Mouse (Mus musculus) testis, postnatal 10 days (tissue): ENCODE measurements around the gene Khnyn.

Experiments used
- DNase-seq: peaks from one replicate; pipeline ENCODE4 v3.0.0; 2021; ENCODE audit warnings: low spot score

The Khnyn gene

GRCm38 (mm10) chr14:55884713-55885113 lies at the start of gene Khnyn:
Gene Khnyn (plus strand): TSS chr14:55884947.
- peak; percentile 93 for DNase-seq

GRCm38 (mm10) chr14:55838312-55838711 lies 46.4 kb upstream of the Khnyn start:
- DNase-seq: no peak

DNA sequence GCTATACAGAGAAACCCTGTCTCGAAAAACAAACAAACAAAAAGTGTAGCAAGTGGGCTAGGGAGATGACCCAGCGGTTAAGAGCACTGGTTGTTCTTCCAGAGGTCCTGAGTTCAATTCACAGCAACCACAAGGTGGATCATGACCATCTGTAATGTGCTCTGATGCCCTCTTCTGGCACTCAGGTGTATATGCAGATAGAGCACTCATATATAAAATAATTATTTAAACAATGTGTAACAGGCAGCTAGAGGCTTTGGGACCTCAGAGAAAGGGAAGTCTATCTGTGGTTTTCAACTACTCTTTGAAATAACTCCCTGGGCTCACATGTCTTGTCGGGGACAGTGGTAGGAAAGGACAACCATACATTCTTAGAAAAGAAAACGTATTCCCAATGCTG lies 46.0 kb upstream of the Khnyn start:
- no peak for DNase-seq

GRCm38 (mm10) chr14:55840853-55841366 lies 43.8 kb upstream of the Khnyn start:
- DNase-seq: peak; percentile 57

DNA sequence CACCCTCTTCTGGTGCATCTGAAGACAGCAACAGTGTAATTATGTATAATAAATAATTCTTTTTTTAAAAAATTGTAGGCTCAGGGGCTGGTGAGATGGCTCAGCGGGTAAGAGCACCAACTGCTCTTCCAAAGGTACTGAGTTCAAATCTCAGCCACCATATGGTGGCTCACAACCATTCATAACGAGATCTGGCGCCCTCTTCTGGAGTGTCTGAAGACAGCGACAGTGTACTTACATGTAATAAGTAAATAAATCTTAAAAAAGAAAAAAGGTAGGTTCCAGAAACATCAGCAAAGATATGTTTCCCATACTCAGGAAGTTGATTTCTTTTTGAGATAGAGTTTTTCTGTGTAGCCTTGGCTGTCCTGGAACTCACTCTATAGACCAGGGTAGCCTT lies 42.0 kb upstream of the Khnyn start:
- no peak for DNase-seq

DNA sequence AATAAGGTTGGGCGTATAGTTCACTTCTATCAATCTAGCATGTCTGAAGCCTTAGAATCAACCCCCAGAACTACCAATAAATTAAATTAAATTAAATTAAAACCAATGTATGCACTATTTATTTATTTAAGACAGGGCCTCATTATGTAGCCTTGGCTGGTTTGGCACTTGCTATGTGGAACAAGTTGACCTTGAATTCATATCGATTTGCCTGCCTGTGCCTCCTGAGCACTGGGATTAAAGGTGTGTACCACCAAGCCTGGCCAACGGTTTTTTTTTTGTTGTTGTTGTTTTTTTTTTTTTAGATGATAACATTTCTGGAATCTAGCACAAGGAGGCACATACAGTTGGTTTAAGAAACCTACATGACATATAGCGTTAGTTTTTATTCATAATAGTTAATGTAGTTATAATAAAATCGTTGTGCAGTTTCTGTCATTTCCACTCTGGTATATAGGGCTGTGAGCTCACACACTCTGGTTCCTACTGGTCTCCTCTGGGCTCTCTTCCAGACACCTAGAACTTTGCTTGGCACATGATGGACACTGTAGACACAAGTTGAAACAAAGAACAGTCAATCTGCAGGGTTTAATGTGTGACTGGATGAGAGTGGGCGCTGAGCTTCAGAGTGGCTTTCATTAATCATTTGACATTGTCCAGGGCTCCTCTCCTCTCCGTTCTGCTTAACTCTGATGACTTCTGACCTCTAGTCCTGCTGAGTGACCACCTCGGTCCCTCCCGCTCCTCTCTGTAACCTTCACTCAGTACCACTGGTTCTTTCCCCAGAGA lies 39.0 kb upstream of the Khnyn start:
- no peak for DNase-seq

GRCm38 (mm10) chr14:55850885-55851284 lies 33.9 kb upstream of the Khnyn start:
- DNase-seq: no peak

DNA sequence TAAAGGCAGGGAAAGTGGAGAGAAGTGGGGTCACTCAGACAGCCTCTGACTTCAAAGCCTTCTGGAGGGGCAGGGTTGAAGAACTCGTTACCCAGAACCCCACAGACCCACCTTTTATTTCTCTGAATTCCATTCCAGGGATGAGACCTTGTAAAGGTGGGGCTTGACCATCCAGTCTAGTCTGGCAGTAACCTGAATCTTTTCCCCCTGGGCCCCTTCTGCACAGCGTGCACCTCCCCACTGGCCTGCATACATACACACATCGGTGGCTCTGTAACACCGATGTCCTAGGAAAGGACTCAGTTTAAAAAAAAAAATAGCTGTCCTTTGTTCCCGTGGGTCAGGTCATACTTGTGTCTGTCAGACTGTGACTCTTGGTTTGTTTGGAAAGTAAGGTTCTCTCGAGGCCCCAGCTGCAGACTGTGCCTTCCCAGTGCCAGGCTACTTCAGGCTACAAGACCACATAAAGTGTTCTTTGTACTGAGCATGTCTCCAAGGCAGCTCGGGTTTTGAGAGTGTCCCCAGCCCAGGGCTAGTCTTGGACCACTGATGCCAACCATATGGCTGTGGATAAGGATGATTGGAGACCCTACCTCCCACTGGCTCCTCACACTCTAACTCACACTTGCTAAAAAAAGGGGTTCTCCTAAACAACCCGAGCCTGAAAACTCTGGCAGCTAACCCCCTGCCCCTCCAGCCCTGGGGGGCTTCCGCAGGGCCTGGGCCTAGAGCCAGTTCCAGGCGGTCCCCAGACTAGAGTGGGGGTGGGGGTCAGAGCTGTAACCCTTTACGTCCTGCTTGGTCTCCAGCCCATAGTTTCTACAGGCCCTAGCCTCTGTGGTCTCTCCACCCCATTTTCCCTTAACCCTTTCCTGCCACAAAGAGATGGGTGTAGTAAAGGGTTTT lies 31.8 kb upstream of the Khnyn start:
- peak; percentile 53 for DNase-seq

DNA sequence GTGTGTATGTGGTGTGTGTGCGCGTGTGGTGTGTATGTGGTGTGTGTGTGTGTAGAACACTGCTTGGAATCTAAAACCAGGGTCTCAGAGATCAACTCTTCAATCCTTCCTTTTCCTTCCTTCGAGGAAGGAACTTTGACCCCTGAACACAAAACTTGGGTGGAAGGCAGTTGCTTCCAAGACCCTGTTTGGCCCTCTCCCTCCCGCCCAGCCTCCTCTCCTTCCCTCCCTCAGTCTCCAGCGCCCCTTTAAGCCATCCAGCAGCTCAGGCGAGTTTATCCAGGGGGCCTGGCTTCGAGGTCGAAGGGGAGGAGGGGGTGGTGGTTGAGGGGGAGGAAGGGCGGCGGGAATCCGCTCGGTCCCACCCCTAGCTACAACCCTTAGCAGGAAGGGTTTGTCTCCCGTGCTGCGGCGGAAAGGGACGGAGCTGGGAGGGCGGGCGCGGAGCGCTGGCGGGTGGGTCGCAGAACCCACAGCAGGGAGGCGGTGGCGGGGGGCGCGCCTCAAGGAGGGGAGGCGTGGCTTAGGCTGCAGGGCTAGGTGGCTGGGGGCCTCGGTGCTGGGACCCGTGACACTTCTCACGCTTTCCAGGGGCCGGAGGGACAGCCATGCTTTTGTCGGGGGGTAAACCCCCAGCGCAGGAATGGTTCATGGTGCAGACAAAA lies 31.0 kb upstream of the Khnyn start, which contains the start of gene Nynrin:
Gene Nynrin, plus strand, starts transcription at position 390 of the 665 bp plus-strand sequence.
- DNase-seq: peak; percentile 83

DNA sequence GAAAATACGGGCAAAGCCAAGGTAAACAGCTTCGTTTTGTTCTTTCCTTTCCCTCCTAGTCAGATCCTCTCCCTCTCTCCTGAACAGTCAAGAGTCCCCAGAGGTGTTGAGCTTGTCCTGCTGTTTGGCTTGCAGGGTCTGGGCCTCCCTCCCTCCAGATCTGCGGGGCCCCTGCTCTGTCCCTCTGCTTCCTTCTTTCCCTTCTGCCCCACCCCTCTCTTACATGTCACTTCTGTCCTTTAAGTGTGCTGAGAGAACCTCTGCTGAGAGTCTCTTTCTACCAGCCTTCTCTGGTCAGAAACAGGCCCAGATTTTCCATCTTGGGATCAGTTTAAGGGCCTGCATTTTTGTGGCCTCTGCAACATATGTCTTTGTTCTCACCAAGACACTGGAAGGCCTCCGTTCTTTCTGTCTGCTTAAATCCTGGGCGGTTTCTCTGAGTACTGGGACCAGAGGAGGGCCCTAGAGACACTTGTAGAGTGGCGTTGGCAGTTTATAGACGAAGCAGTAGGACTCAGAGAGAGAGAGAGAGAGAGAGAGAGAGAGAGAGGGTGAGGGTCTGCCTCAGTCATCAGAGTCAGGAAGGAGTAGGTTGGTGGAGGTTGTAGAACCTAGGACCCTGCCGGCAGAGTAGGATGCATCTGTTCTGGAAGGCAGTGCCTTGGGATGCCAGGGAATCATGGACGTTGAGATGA lies 30.2 kb upstream of the Khnyn start:
- DNase-seq: no peak

DNA sequence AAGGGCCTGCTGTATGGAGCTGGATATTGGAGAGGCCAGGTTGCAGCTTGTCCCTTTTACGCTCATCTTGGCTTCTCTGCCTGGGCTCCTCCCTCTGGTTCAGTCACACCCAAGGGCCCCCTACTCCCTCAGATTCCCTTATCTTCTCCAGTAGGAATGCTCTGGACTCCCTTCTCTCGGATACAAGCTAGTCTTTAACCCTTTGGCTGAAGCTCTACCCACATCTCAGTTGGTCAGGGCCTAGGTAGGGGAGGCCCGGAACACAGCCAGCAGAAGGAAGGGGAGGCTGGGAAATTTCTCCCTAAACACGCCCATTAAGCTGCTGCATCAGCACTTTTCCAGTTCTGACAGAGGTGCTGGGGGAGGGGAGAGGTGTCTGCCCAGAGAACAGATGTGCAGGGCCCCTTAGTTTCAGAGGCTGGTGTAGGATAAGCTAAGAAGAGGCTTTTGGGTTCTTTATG lies 29.6 kb upstream of the Khnyn start:
- DNase-seq: peak; percentile 72

DNA sequence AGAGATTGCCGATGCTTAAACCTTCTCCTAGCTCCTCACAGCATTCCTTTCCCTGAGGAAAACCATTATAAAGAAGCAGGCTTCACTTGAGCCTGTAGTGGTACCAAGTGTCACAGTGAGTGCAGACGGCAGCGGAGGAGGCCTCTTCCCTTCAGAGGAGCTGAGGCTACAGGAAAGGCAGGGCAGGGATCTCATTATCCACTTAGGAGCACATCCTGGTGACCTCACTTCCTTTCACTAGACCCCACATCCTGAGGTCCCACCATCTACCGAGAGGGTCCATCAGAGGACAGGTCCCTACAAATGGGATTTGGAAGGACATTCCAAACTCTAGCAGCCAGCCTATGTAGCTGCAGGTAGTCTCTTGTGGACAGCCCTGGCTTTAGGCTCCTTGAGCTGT lies 27.2 kb upstream of the Khnyn start:
- no peak for DNase-seq

- peak; percentile 48 for DNase-seq
These were observed 22.6 kb upstream of the Khnyn start for GRCm38 (mm10) chr14:55862186-55862585.

DNA sequence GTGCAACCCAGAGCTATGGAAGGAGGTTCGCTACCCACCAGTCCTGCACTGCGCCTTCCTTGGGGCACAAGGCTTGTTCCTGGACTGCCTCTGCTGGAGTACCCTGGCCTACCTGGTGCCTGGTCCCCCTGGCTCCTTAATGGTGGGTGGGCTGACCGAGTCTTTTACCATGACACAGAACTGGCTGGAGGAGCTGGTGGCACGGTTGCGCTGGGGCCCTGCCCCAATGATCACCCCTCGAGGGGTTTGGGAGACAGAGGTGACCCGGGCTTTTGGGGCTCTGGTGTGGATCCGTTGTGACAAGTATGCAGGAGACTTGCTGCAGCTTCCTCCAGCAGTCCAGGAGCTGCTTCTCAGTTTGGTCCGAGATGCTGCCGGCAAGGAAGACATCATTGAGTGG lies 21.8 kb upstream of the Khnyn start:
- DNase-seq: no peak

DNA sequence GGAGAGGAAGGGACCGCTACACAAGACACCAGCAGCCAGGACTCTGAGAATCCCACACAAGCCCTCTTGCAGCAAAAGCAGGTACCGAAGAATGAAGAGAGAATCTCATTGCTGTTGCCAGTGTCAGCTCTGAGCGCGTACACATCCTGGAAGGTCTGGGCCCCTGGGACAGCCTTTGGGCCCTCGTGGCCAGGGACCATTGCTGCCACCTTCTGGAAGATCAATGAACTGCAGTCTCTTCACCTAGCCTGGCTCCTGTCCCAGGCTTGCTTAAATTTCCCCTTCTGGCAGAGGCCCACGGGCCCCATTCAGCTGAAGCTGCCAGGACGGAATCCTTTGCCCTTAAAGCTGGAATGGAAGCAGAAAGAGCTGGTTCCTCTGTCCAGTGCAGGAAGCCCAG lies 21.0 kb upstream of the Khnyn start:
- DNase-seq: peak; percentile 82

GRCm38 (mm10) chr14:55866962-55867361 lies 17.8 kb upstream of the Khnyn start:
- peak; percentile 82 for DNase-seq

GRCm38 (mm10) chr14:55868230-55869026 lies 16.3 kb upstream of the Khnyn start:
- no peak for DNase-seq

GRCm38 (mm10) chr14:55869538-55869937 lies 15.2 kb upstream of the Khnyn start:
- no peak for DNase-seq

DNA sequence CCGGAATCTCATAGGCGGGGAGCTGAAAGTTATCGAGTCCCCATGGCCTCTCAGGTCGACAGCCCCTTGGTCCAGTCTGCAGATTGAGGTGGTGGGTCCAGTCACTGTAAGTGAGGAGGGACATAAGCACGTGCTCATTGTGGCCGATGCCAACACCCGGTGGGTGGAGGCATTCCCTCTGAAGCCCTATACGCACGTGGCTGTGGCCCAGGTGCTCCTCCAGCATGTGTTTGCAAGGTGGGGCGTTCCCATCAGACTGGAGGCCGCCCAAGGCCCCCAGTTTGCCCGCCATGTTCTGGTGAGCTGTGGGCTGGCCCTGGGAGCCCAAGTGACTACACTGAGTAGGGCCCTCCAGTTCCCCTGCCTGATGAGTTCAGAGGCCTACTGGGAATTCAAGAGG lies 12.7 kb upstream of the Khnyn start:
- DNase-seq: no peak

GRCm38 (mm10) chr14:55872551-55872950 lies 12.2 kb upstream of the Khnyn start:
- no peak for DNase-seq

DNA sequence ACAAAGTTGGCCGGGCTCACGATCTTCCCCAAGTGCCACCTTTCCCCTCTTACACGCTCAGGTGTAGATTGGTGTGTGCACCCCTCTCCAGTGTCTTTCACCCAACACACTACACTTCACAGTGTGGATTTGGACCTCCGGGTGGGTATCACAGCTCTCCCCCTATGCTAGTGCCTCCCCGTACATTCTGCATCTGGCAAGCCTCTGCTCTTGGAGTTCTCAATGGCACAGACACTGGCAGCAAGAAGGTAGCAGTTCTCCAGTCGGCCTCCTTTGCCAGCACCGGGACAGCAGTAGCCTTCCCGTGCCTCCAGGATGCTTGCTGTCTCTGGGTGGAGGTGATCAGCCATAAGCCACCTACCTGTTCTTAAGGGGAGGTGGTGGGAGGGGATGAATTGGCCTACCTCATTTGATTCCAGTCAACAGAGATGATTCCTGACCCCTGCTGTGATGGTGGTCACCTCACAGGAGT lies 11.5 kb upstream of the Khnyn start:
- DNase-seq: no peak
